Mouse (Mus musculus) cerebellum, adult 2 months (tissue): ENCODE measurements at regions not wholly inside any gene's neighbourhood (a gene's known extent, or its start where the extent isn't known, plus 50 kb on each side); places are given as distances from the start of the nearest gene placed in this dataset.

Experiments
- CTCF ChIP-seq: fragments of 200-500 bp; IDR thresholded peaks from 2 replicates; pipeline ENCODE4 v1.5.1; 2011; ENCODE audit warnings: low read depth, mild to moderate bottlenecking, control low read depth, low read length, moderate library complexity, borderline replicate concordance; ENCODE audit not compliant: insufficient read depth
- POLR2A ChIP-seq: fragments of 200-500 bp; IDR thresholded peaks from 2 replicates; pipeline ENCODE4 v1.6.1; 2011; ENCODE audit warnings: low read length, control low read depth, borderline replicate concordance; ENCODE audit not compliant: insufficient read depth

- TF ChIP-seq POLR2A, result no peak
- TF ChIP-seq CTCF, result no peak
These were observed 57.1 kb downstream of the Ccdc54 start for GRCm38 (mm10) chr16:50533881-50534280.
